Mouse (Mus musculus) testis, adult 2 months (tissue): ENCODE measurements around the gene Ccdc117.

Experiments
- CTCF ChIP-seq: fragments of 200-500 bp; IDR thresholded peaks from 2 replicates; pipeline ENCODE4 v1.5.1; 2012; ENCODE audit warnings: low read depth, mild to moderate bottlenecking, inconsistent platforms, low read length, moderate library complexity; ENCODE audit not compliant: control insufficient read depth, insufficient read depth, insufficient replicate concordance
- POLR2A ChIP-seq: fragments of 200-500 bp; IDR thresholded peaks from 2 replicates; pipeline ENCODE4 v1.6.1; 2012; ENCODE audit warnings: low read depth, mild to moderate bottlenecking, inconsistent platforms, low read length, moderate library complexity; ENCODE audit not compliant: control insufficient read depth

GRCm38 (mm10) chr11:5563898-5564297 lies 21.9 kb upstream of the Ccdc117 start:
- no peak for TF ChIP-seq POLR2A
- TF ChIP-seq CTCF, result no peak
